Mouse (Mus musculus): ENCODE results near the gene Fam185a. TPM values are rescaled to one million over a fixed set of nuclear protein-coding genes. Genes with fewer than 3 reads are reported as not detected.

The Fam185a gene
- not detected in 2 replicates for polyA plus RNA-seq (2012)

GRCm38 (mm10) chr5:21424614-21425602, at the start of gene Fam185a, which contains the start of gene Ccdc146:
Gene Fam185a (plus strand): TSS chr5:21424958.
Gene Ccdc146 (minus strand): TSS chr5:21424677.
- Histone ChIP-seq H3K27me3 (ENCODE audit: control insufficient read depth) (no peaks in the 10 kb centered on the region), H3K36me3 (ENCODE audit: control insufficient read depth) (no peaks in the 10 kb centered on the region), H3K4me1 (ENCODE audit: control insufficient read depth) (peaks cover 36% of the 10 kb centered on the region), H3K4me3 (replicated peaks) (peak within 1 kb of the TSS; percentile 90), H3K9me3 (ENCODE audit: control insufficient read depth, low read length) (no peaks in the 10 kb centered on the region)
- TF ChIP-seq GATA1 (IDR thresholded peaks at IDR 0.05; ENCODE audit: low read length) (no peak), TAL1 (IDR thresholded peaks at IDR 0.05; ENCODE audit: low read length) (no peak)

- H3K4me1 ChIP-seq (ENCODE audit: control insufficient read depth): peaks cover 2% of the 10 kb centered on the region; the same call in 1 of the 2 replicates
- H3K4me3 ChIP-seq (replicated peaks): no peak overlapping the region
- TF ChIP-seq GATA1 (IDR thresholded peaks at IDR 0.05; ENCODE audit: low read length) (no peak), TAL1 (IDR thresholded peaks at IDR 0.05; ENCODE audit: low read length) (no peak)
- H3K9me3 ChIP-seq (ENCODE audit: control insufficient read depth, low read length): no peaks in the 10 kb centered on the region
- no peaks in the 10 kb centered on the region for H3K36me3 ChIP-seq (ENCODE audit: control insufficient read depth)
- peaks cover 16% of the 10 kb centered on the region for H3K27me3 ChIP-seq (ENCODE audit: control insufficient read depth)
Observed at GRCm38 (mm10) chr5:21376935-21377334, 47.8 kb upstream of the Fam185a start.

GRCm38 (mm10) chr5:21378397-21378796, 46.4 kb upstream of the Fam185a start:
- H3K4me3 ChIP-seq (replicated peaks): no peak overlapping the region
- no peaks in the 10 kb centered on the region for H3K36me3 ChIP-seq (ENCODE audit: control insufficient read depth)
- no peaks in the 10 kb centered on the region for H3K4me1 ChIP-seq (ENCODE audit: control insufficient read depth)
- TF ChIP-seq GATA1 (IDR thresholded peaks at IDR 0.05; ENCODE audit: low read length) (no peak), TAL1 (IDR thresholded peaks at IDR 0.05; ENCODE audit: low read length) (no peak)
- no peaks in the 10 kb centered on the region for H3K9me3 ChIP-seq (ENCODE audit: control insufficient read depth, low read length)
- peaks cover under 1% of the 10 kb centered on the region; the same call in 1 of the 2 replicates for H3K27me3 ChIP-seq (ENCODE audit: control insufficient read depth)

GRCm38 (mm10) chr5:21381986-21382385, 42.8 kb upstream of the Fam185a start:
- Histone ChIP-seq H3K9me3 (ENCODE audit: control insufficient read depth, low read length) (no peaks in the 10 kb centered on the region), H3K4me3 (replicated peaks) (no peak overlapping the region), H3K36me3 (ENCODE audit: control insufficient read depth) (no peaks in the 10 kb centered on the region), H3K27me3 (ENCODE audit: control insufficient read depth) (no peaks in the 10 kb centered on the region), H3K4me1 (ENCODE audit: control insufficient read depth) (no peaks in the 10 kb centered on the region; the same call in 1 of the 2 replicates)
- TF ChIP-seq GATA1 (IDR thresholded peaks at IDR 0.05; ENCODE audit: low read length): no peak
- no peak for TF ChIP-seq TAL1 (IDR thresholded peaks at IDR 0.05; ENCODE audit: low read length)

GRCm38 (mm10) chr5:21382678-21383077, 42.1 kb upstream of the Fam185a start:
- no peaks in the 10 kb centered on the region for H3K9me3 ChIP-seq (ENCODE audit: control insufficient read depth, low read length)
- H3K4me1 ChIP-seq (ENCODE audit: control insufficient read depth): no peaks in the 10 kb centered on the region; the same call in 1 of the 2 replicates
- H3K27me3 ChIP-seq (ENCODE audit: control insufficient read depth): no peaks in the 10 kb centered on the region
- TF ChIP-seq TAL1 (IDR thresholded peaks at IDR 0.05; ENCODE audit: low read length): no peak
- no peak for TF ChIP-seq GATA1 (IDR thresholded peaks at IDR 0.05; ENCODE audit: low read length)
- H3K36me3 ChIP-seq (ENCODE audit: control insufficient read depth): no peaks in the 10 kb centered on the region
- H3K4me3 ChIP-seq (replicated peaks): no peak overlapping the region

- H3K9me3 ChIP-seq (ENCODE audit: control insufficient read depth, low read length): no peaks in the 10 kb centered on the region
- H3K27me3 ChIP-seq (ENCODE audit: control insufficient read depth): no peaks in the 10 kb centered on the region
- no peaks in the 10 kb centered on the region for H3K36me3 ChIP-seq (ENCODE audit: control insufficient read depth)
- no peak overlapping the region for H3K4me3 ChIP-seq (replicated peaks)
- no peak for TF ChIP-seq TAL1 (IDR thresholded peaks at IDR 0.05; ENCODE audit: low read length)
- TF ChIP-seq GATA1 (IDR thresholded peaks at IDR 0.05; ENCODE audit: low read length): no peak
- no peaks in the 10 kb centered on the region; the same call in 1 of the 2 replicates for H3K4me1 ChIP-seq (ENCODE audit: control insufficient read depth)
Observed at GRCm38 (mm10) chr5:21383392-21384251, 41.1 kb upstream of the Fam185a start.

- H3K4me1 ChIP-seq (ENCODE audit: control insufficient read depth): no peaks in the 10 kb centered on the region; the same call in 1 of the 2 replicates
- no peaks in the 10 kb centered on the region for H3K36me3 ChIP-seq (ENCODE audit: control insufficient read depth)
- no peaks in the 10 kb centered on the region for H3K27me3 ChIP-seq (ENCODE audit: control insufficient read depth)
- no peak overlapping the region for H3K4me3 ChIP-seq (replicated peaks)
- TF ChIP-seq GATA1 (IDR thresholded peaks at IDR 0.05; ENCODE audit: low read length) (no peak), TAL1 (IDR thresholded peaks at IDR 0.05; ENCODE audit: low read length) (no peak)
- no peaks in the 10 kb centered on the region for H3K9me3 ChIP-seq (ENCODE audit: control insufficient read depth, low read length)
Observed at GRCm38 (mm10) chr5:21384252-21384960, 40.4 kb upstream of the Fam185a start.

- H3K36me3 ChIP-seq (ENCODE audit: control insufficient read depth): no peaks in the 10 kb centered on the region
- no peaks in the 10 kb centered on the region; the same call in 1 of the 2 replicates for H3K4me1 ChIP-seq (ENCODE audit: control insufficient read depth)
- TF ChIP-seq TAL1 (IDR thresholded peaks at IDR 0.05; ENCODE audit: low read length) (no peak), GATA1 (IDR thresholded peaks at IDR 0.05; ENCODE audit: low read length) (no peak)
- no peaks in the 10 kb centered on the region for H3K9me3 ChIP-seq (ENCODE audit: control insufficient read depth, low read length)
- no peaks in the 10 kb centered on the region for H3K27me3 ChIP-seq (ENCODE audit: control insufficient read depth)
- H3K4me3 ChIP-seq (replicated peaks): no peak overlapping the region
Observed at GRCm38 (mm10) chr5:21384976-21385375, 39.8 kb upstream of the Fam185a start.

All from erythroblast, embryonic 14.5 days (primary cell).